Mouse (Mus musculus) embryonic facial prominence, embryonic 11.5 days (tissue): ENCODE measurements at regions not wholly inside any gene's neighbourhood (a gene's known extent, or its start where the extent isn't known, plus 50 kb on each side); places are given as distances from the start of the nearest gene placed in this dataset.

Source experiments
- ATAC-seq: fragments of 200-750 bp; cut with Nextera tagmentation; replicated peaks from 2 replicates; pipeline ENCODE4 v1.8.0; 2017; ENCODE audit warnings: low read depth; ENCODE audit not compliant: insufficient number of reproducible peaks, low FRiP score, low TSS enrichment
- DNase-seq: peaks from one replicate; pipeline ENCODE4 v3.0.0-alpha.2; 2015; ENCODE audit warnings: low spot score
- H3K27ac ChIP-seq: fragments of 300-500 bp; sonication (generic); replicated peaks from 2 replicates; pipeline ENCODE4 v1.5.1; 2014; ENCODE audit warnings: mild to moderate bottlenecking, low read depth, low read length, control low read depth
- H3K27me3 ChIP-seq: fragments of 300-500 bp; sonication (generic); 2 replicates; pipeline ENCODE4 v1.6.1; 2014; ENCODE audit warnings: mild to moderate bottlenecking, low read length, moderate library complexity, mixed read lengths; ENCODE audit not compliant: control insufficient read depth, insufficient read depth
- H3K36me3 ChIP-seq: fragments of 300-500 bp; sonication (generic); replicated peaks from 2 replicates; pipeline ENCODE4 v1.6.1; 2014; ENCODE audit warnings: low read depth, mild to moderate bottlenecking, low read length, moderate library complexity, mixed read lengths; ENCODE audit not compliant: control insufficient read depth, insufficient read depth
- H3K4me1 ChIP-seq: fragments of 300-500 bp; sonication (generic); 2 replicates; pipeline ENCODE4 v1.6.1; 2014; ENCODE audit warnings: low read length, mixed read lengths; ENCODE audit not compliant: control insufficient read depth, insufficient read depth
- H3K4me2 ChIP-seq: fragments of 300-500 bp; sonication (generic); 2 replicates; pipeline ENCODE4 v1.6.1; 2014; ENCODE audit warnings: low read depth, mild to moderate bottlenecking, control low read depth, low read length, moderate library complexity
- H3K4me3 ChIP-seq: fragments of 300-500 bp; sonication (generic); 2 replicates; pipeline ENCODE4 v1.5.1; 2014; ENCODE audit warnings: low read depth, low read length, control low read depth
- H3K9ac ChIP-seq: fragments of 300-500 bp; sonication (generic); replicated peaks from 2 replicates; pipeline ENCODE4 v1.6.1; 2014; ENCODE audit warnings: mild to moderate bottlenecking, control low read depth, low read length
- H3K9me3 ChIP-seq: fragments of 300-500 bp; sonication (generic); replicated peaks from 2 replicates; pipeline ENCODE4 v1.6.1; 2016; ENCODE audit warnings: mild to moderate bottlenecking, low read length, inconsistent platforms, mixed read lengths; ENCODE audit not compliant: control insufficient read depth
- WGBS: fragments of 180-500 bp; shearing (Covaris S2); extraction: QIAGEN DNeasy Blood & Tissue Kit; methylation state at CpG from one replicate; pipeline ENCODE4 v1.1.7; 2014; 5-methylcytosine and 5-hydroxymethylcytosine counted together

DNA sequence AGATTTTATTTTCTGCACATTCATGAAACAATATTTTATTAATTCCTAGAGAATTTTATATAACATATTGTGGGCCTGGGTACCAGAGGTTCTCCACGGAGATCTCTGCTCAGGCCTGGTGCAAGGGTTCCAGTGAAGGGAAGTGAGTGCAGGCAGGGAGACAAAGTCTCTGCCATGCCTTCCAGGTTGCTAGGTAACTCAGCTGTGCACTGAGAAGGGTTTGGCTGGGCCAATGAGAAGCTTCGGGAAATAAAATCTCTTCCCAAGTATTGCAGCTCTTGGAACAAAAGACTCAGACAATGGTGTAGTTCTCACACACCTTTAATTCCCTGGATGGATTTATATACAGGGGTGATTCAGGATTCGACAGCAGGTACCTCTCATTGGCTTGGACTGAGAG is 223.0 kb downstream of the Aldoart1 start:
- Histone ChIP-seq H3K27ac (no peak overlapping the region), H3K9me3 (no peaks in the 10 kb centered on the region), H3K9ac (no peak overlapping the region), H3K4me2 (no peak overlapping the region), H3K27me3 (no peaks in the 10 kb centered on the region), H3K4me1 (no peaks in the 10 kb centered on the region), H3K36me3 (no peaks in the 10 kb centered on the region), H3K4me3 (no peak overlapping the region)
- DNase-seq (no peak), ATAC-seq (no peak)
- 47% methylated on average over 3 of the region's 3 CpGs for WGBS

DNA sequence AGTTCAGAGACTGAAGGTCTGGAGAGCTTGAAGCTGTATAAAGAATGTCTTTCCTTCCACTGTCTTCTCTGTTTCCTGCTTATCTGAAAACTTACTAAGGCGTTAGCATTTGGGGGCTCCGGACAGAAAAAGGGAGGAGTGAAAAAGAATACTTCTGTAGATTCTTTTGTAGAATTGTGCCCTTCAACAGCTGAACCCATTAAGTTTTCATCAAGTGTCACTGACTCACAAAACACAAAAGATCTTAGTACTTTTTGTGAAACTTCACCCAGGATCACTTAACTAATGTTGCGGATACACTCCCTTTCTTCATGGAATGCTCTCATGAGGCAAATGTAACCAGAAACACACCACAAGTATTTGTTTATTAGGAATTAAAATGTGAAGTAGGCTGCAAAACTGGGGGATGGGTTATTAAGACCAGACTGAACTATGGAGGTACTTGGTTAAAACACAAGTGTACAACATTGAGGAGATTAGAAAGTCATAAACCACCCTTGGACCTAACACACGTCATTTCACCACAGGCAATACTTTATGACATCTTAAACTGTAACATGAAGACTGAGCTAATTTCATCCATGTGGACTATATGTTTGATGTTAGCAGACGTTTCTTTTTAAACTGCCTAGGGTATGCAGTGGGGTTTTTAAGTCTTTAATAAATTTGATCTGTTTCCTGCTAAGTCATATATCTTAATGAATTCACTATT is 225.1 kb downstream of the Aldoart1 start:
- ATAC-seq (no peak), DNase-seq (peak; percentile 65)
- Histone ChIP-seq H3K27ac (no peak overlapping the region), H3K4me1 (no peaks in the 10 kb centered on the region), H3K27me3 (no peaks in the 10 kb centered on the region), H3K4me2 (no peak overlapping the region), H3K36me3 (no peaks in the 10 kb centered on the region), H3K9ac (no peak overlapping the region), H3K9me3 (no peaks in the 10 kb centered on the region), H3K4me3 (no peak overlapping the region)
- 48% methylated on average over 5 of the region's 5 CpGs for WGBS

DNA sequence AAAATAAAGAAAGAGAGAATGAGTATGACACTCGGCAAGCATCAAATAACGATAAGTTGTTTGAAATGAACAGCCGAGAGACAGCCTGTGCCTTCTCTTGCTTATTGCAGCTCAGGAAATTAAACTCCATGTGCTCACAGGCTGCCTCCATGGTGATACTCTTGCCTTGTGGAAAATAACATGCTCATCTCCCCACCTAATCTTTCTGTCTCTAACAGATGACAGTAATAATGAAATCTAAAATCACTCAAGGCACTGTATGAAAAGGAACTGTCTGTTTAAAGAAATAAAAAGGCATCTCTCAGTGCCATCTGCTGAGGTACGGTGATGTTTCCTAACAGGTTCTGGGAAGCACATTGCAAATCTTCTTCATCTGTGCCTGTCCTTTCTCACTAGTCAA is 247.3 kb downstream of the Aldoart1 start:
- no peak overlapping the region for H3K4me3 ChIP-seq
- no peak overlapping the region for H3K27ac ChIP-seq
- H3K9ac ChIP-seq, result no peak overlapping the region
- WGBS, result 95% methylated on average over 4 of the region's 4 CpGs
- no peak overlapping the region for H3K4me2 ChIP-seq
- H3K9me3 ChIP-seq, result no peaks in the 10 kb centered on the region
- H3K4me1 ChIP-seq, result no peaks in the 10 kb centered on the region
- no peak for ATAC-seq
- no peak for DNase-seq
- no peaks in the 10 kb centered on the region for H3K27me3 ChIP-seq
- H3K36me3 ChIP-seq, result no peaks in the 10 kb centered on the region

DNA sequence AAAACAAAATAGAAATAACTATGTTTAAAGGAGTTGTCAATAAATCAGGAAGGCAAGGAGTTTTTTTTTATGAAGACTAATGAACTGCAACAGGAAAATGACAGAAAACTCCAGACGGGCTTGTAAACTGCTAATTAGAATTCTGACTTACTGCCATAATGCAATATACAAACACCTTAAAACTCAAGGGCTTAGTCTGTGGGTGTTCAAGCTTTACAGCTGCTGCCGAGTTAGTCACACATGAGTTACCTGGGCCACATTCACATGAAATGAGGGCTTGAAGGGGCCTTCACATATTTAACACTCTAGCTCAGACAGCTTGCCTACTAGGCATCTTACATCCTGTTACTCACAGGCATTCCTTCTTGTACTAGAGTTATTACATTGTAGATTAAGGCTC is 256.9 kb downstream of the Aldoart1 start:
- DNase-seq (no peak), ATAC-seq (no peak)
- H3K36me3 ChIP-seq, result no peaks in the 10 kb centered on the region
- 66% methylated on average over 2 of the region's 2 CpGs for WGBS
- no peaks in the 10 kb centered on the region for H3K4me1 ChIP-seq
- H3K27ac ChIP-seq, result no peak overlapping the region
- no peak overlapping the region for H3K9ac ChIP-seq
- H3K27me3 ChIP-seq, result no peaks in the 10 kb centered on the region
- no peaks in the 10 kb centered on the region for H3K9me3 ChIP-seq
- no peak overlapping the region for H3K4me2 ChIP-seq
- H3K4me3 ChIP-seq, result no peak overlapping the region

DNA sequence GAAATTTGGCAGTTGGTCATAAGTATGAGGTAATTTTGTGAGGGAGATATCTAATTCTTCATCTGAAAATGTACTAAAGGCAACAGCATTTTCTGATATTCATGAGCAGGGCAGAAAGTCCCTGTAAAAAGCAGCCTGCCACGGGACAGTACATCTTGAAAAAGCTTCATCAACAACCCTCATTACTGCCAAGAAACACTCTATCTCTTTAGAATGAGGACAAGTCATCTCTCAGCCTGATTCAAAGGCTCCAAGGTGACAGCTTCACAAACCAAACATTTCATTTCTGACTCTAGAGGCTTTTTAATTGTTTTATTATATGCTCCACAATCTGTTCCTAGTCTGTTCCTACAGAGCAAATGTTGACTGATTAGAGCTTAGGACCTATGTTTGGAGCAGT is 260.3 kb downstream of the Aldoart1 start:
- 79% methylated on average over 1 of the region's 1 CpGs for WGBS

DNA sequence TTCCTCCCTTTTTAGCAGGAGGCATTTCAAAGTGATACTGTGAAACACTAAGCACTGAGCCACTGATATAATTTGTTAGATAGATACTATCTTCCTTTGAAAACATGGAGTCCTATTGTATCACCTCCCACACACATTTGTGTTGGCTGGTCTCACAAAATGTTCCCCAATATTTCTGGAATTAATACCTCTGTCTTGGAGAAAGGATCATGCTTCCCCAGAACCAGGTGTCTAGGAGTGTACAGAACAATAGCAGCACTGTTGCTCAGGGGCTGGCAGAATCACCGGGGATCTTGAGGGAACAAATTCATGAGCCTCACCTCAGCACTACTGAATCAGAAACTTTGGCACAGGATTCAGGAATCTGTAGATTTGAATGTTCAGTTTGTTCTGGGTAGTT is 277.5 kb downstream of the Aldoart1 start:
- no peaks in the 10 kb centered on the region for H3K36me3 ChIP-seq
- DNase-seq, result no peak
- H3K27me3 ChIP-seq, result no peaks in the 10 kb centered on the region
- WGBS, result 68% methylated on average over 1 of the region's 1 CpGs
- H3K27ac ChIP-seq, result no peak overlapping the region
- H3K4me2 ChIP-seq, result no peak overlapping the region
- H3K9me3 ChIP-seq, result no peaks in the 10 kb centered on the region
- no peak for ATAC-seq
- no peak overlapping the region for H3K9ac ChIP-seq
- H3K4me3 ChIP-seq, result no peak overlapping the region
- H3K4me1 ChIP-seq, result no peaks in the 10 kb centered on the region

More for the DNA sequence above, 260.3 kb downstream of the Aldoart1 start:
- Histone ChIP-seq H3K27ac (no peak overlapping the region), H3K36me3 (no peaks in the 10 kb centered on the region), H3K4me2 (no peak overlapping the region), H3K4me3 (no peak overlapping the region), H3K27me3 (no peaks in the 10 kb centered on the region), H3K9ac (no peak overlapping the region), H3K4me1 (no peaks in the 10 kb centered on the region), H3K9me3 (no peaks in the 10 kb centered on the region)
- no peak for ATAC-seq
- DNase-seq, result no peak

DNA sequence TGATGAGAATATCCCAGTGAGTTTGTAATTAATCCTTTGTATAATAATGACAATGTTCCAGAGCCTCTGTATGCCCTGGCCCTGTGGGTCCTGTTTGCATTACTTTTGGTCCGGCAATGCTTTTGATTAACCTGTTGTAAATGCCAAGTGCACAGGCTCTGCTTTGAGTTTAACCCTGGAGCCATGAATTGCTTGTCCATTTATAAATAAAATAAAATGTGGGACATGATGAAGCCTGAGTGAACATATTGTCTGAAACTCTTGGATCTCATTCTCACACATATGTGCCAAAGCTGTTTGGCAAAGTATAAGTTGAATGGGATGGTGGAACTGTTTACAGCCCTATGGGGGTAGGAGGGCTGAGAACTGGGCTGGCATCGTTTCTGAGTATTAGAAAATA is 280.5 kb downstream of the Aldoart1 start:
- H3K4me3 ChIP-seq, result no peak overlapping the region
- WGBS, result 68% methylated on average over 2 of the region's 2 CpGs
- H3K9me3 ChIP-seq, result no peaks in the 10 kb centered on the region
- H3K27ac ChIP-seq, result no peak overlapping the region
- no peak overlapping the region for H3K9ac ChIP-seq
- no peaks in the 10 kb centered on the region for H3K27me3 ChIP-seq
- H3K36me3 ChIP-seq, result no peaks in the 10 kb centered on the region
- ATAC-seq (no peak), DNase-seq (no peak)
- H3K4me1 ChIP-seq, result no peaks in the 10 kb centered on the region
- H3K4me2 ChIP-seq, result no peak overlapping the region

DNA sequence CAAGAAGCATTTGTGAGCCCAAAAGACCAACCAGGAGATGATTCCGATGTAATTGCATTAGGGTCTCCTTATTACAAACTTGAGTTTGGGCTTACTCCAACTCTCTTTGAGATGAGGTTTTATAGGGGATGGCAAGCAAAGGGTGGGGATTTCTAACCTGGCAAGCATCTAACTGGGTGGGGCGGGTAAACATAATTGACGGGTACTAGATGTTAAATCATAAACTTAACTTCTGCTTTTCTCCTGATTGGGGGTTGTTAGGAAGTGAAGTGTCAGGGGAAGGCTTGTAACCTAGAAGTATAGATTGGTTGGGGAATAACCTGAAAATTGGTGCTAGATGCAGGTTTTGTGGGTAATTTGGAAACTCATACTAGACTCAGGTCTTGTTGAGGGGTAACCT is 287.2 kb downstream of the Aldoart1 start:
- H3K27ac ChIP-seq, result no peak overlapping the region
- no peak overlapping the region for H3K4me2 ChIP-seq
- no peak overlapping the region for H3K9ac ChIP-seq
- H3K27me3 ChIP-seq, result no peaks in the 10 kb centered on the region
- DNase-seq, result no peak
- no peak overlapping the region for H3K4me3 ChIP-seq
- no peak for ATAC-seq
- H3K4me1 ChIP-seq, result no peaks in the 10 kb centered on the region
- 89% methylated on average over 3 of the region's 3 CpGs for WGBS
- H3K9me3 ChIP-seq, result no peaks in the 10 kb centered on the region
- no peaks in the 10 kb centered on the region for H3K36me3 ChIP-seq
